Mouse (Mus musculus): ENCODE results near the gene Hdgf. TPM values are rescaled to one million over a fixed set of nuclear protein-coding genes. Genes with fewer than 3 reads are reported as not detected.

The Hdgf gene
- polyA plus RNA-seq (2017; shearing (Covaris generic)), result 24.7 TPM

DNA sequence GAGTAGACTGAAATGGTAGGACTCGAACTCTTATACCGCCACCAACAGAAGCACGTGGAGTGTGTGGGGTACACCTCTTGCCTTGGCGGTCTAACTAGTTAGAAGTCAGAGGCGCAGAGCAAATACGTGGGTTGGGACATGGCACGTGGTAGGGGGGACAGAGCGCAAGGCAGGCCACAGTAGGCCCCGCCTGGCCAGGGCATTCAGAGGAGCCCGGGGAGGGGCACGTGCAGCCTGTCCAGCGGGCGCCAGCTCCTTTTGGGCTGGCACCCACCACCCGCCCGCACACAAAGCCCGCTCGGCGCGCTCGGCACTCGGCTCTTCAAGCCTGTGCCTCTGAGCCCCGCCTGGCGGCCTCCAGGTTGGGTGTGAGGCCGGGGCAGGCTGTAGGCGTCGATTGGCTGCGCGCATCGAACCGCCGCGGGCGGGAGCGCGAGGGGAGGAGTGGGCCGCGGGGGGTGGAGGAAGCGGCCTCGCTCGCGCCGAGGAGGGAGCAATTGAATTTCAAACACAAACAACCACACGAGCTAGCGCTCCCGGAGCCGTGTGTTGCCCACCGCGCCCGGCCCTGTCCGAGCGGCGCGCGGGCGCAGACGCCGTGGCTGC, at the start of gene Hdgf:
Gene Hdgf, plus strand, starts transcription at position 442 of the 606 bp plus-strand sequence.

DNA sequence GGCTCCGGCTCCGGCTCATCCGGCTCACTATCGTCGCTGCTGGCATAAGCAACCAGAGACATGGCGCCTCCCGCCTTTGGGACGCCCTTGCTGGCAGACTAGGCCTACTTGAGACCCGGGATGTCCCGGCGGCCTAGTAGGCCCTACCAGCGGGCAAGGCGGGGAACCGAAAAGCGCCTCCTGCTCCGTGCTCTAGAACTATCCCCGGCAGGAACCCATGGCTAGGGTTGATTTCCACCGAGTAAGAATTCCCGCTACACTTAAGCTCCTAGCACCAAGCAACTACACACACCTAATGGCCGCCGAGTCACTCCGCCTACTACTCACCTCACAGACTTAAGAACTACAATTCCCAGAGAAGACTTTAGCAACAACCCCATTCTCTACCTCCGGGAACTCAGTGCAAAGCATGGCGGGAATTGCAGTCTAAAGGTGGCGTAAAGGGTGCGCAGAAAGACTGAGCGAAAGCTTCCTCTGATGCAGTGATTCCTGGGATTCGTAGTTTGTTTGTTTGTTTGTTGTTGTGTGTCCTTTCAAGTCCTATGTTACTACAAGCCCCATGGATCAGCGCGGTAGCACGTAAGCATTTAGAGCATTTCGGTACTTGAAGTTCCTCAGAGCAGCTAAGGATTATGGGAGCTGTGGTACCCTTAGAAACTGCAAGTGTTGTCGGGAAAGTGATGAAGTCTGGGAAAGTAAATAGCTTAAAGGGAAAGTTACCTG, 20.7 kb upstream of the Hdgf start, which contains the start of gene Prcc:
Gene Prcc, minus strand, starts transcription at position 328 of the 723 bp plus-strand sequence.

DNA sequence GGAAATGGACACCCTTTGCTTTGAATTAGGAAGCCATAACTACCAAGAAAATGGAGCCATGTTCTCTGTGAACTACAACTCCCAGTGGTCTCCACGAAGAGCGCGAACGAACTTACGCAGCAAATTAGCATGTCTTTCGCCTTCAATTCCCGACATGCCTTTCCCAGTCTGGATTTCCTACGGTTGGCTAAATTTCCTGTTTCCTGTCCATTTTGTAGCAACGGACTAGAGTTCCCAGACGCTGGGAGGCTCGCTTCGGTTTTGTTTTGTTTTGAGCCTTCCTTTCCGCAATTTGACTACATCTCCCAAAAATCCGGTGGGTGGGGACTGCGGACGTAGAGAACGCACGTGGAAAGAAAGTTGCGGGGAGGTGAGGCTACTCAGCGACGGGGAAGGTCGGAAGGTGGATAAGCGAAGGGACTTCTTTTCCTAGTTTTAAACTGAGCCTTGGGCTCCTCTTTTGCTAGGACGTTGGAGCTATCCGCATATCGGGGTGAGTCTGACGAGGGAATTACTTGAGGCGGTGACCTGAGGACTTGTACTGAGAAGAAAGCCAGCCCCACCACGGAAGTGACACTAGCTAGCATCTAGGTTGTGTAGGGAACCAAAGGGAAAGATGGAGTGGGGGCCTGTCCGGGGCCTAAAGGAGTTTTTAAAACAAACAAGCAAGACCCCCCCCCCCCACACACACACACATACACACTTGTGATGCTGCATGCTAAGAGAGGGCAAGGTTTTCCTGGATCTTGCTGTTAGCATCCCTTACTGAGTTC, 13.4 kb downstream of the Hdgf start, which contains the start of gene Mrpl24:
Gene Mrpl24, plus strand, starts transcription at position 171 of the 773 bp plus-strand sequence.

GRCm38 (mm10) chr3:87930078-87930795, 24.1 kb downstream of the Hdgf start, which contains the start of the genes Isg20l2 and Rrnad1:
Gene Isg20l2, plus strand, starts transcription at chr3:87930314.
Gene Rrnad1, minus strand, starts transcription at chr3:87930717.

DNA sequence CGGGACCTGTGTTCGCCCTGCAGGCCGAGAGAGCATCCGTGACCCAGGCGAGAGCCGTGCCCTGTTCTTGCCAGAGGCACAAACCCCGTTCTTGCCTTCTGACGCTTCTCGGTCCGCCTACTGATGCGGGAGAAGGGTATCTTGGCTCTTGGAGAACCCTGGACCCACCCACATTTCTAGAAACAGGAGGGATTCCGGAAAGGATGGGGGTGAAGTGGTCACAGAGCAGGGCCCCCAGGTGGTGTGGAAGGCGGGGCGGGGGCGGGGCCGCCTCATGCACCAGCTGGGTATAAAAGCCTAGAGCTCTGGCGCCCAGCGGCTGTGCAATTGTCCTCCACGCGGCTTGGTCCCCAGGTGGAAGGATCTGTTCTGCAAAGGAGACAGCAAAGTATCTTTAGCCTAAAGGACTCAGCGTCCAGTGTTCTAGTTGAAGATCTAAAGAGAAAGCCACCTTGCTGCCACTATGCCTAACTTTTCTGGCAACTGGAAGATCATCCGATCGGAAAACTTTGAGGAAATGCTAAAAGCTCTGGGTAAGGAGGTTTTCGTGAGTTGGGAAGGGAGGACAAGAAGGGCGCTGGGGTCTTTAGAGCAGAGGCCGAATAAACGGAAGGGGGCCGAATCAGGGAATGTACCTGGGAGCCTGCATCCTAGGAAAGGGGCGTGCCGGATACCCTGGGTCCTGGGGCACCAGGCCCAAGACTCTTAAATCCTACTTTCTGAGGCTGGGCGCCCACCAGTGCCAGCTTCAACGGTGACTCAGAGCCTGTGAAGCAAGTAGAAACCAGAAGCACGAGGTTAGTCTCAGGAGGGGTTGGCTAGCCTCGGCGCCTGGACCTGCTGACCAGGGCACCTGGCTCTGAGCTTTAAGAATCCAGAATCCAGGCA, 42.5 kb downstream of the Hdgf start, which contains the start of gene Crabp2:
Gene Crabp2, plus strand, starts transcription at position 289 of the 888 bp plus-strand sequence.

Other genes with a start within 250 kb of the Hdgf start
- gene Lrrc71, start 157.7 kb upstream of the Hdgf start, polyA plus RNA-seq (2017; shearing (Covaris generic)), result 0.17 TPM
- not detected for gene Ntrk1, start 111.2 kb upstream of the Hdgf start, polyA plus RNA-seq (2017; shearing (Covaris generic))
- gene Insrr, start 109.4 kb upstream of the Hdgf start, polyA plus RNA-seq (2017; shearing (Covaris generic)), result 0.65 TPM
- gene Pear1, start 82.0 kb upstream of the Hdgf start, polyA plus RNA-seq (2017; shearing (Covaris generic)), result 64.2 TPM
- 289 TPM for gene Sh2d2a, start 59.6 kb upstream of the Hdgf start, polyA plus RNA-seq (2017; shearing (Covaris generic))
- gene Prcc, start 20.7 kb upstream of the Hdgf start, polyA plus RNA-seq (2017; shearing (Covaris generic)), result 8.1 TPM
- gene Mrpl24, start 13.2 kb downstream of the Hdgf start, polyA plus RNA-seq (2017; shearing (Covaris generic)), result 148 TPM
- 8.1 TPM for gene Isg20l2, start 24.0 kb downstream of the Hdgf start, polyA plus RNA-seq (2017; shearing (Covaris generic))
- 31.9 TPM for gene Rrnad1, start 24.4 kb downstream of the Hdgf start, polyA plus RNA-seq (2017; shearing (Covaris generic))
- gene Crabp2, start 42.3 kb downstream of the Hdgf start, polyA plus RNA-seq (2017; shearing (Covaris generic)), result not detected
- 0.06 TPM for gene Nes, start 64.8 kb downstream of the Hdgf start, polyA plus RNA-seq (2017; shearing (Covaris generic))
- gene Bcan, start 93.9 kb downstream of the Hdgf start, polyA plus RNA-seq (2017; shearing (Covaris generic)), result not detected
- gene Hapln2, start 121.3 kb downstream of the Hdgf start, polyA plus RNA-seq (2017; shearing (Covaris generic)), result not detected
- 43.6 TPM for gene Gpatch4, start 136.8 kb downstream of the Hdgf start, polyA plus RNA-seq (2017; shearing (Covaris generic))
- gene Naxe, start 152.2 kb downstream of the Hdgf start, polyA plus RNA-seq (2017; shearing (Covaris generic)), result 102 TPM
- gene Ttc24, start 172.0 kb downstream of the Hdgf start, polyA plus RNA-seq (2017; shearing (Covaris generic)), result not detected
- gene Iqgap3, start 175.7 kb downstream of the Hdgf start, polyA plus RNA-seq (2017; shearing (Covaris generic)), result 0.84 TPM
- gene Mef2d, start 236.1 kb downstream of the Hdgf start, polyA plus RNA-seq (2017; shearing (Covaris generic)), result 22.5 TPM

All from CD4-positive, CD25-positive, alpha-beta regulatory T cell, adult 9 weeks (primary cell).